Mouse (Mus musculus) fat pad, adult 2 months (tissue): ENCODE measurements at regions not wholly inside any gene's neighbourhood (a gene's known extent, or its start where the extent isn't known, plus 50 kb on each side); places are given as distances from the start of the nearest gene placed in this dataset.

Source experiments
- DNase-seq: peaks from one replicate; pipeline ENCODE4 v3.0.0-alpha.2; 2011; ENCODE audit warnings: low read depth, low spot score; ENCODE audit errors: extremely low read depth

- DNase-seq, result no peak
These were observed 83.1 kb upstream of the Ptpn1 start for GRCm38 (mm10) chr2:167848468-167849440.

GRCm38 (mm10) chr2:167847281-167848077, 84.4 kb upstream of the Ptpn1 start:
- no peak for DNase-seq

- DNase-seq, result no peak
These were observed 86.5 kb upstream of the Ptpn1 start for GRCm38 (mm10) chr2:167845370-167845769.

- no peak for DNase-seq
These were observed 87.3 kb upstream of the Ptpn1 start for GRCm38 (mm10) chr2:167844556-167844955.

- DNase-seq, result no peak
These were observed 87.9 kb upstream of the Ptpn1 start for GRCm38 (mm10) chr2:167843921-167844320.

GRCm38 (mm10) chr2:167842993-167843392, 88.9 kb upstream of the Ptpn1 start:
- no peak for DNase-seq

- DNase-seq, result no peak
These were observed 89.4 kb upstream of the Ptpn1 start for GRCm38 (mm10) chr2:167842473-167842872.

GRCm38 (mm10) chr2:167841339-167842240, 90.3 kb upstream of the Ptpn1 start:
- DNase-seq, result no peak

- no peak for DNase-seq
These were observed 91.5 kb upstream of the Ptpn1 start for GRCm38 (mm10) chr2:167840344-167840743.

GRCm38 (mm10) chr2:167839324-167839981, 92.4 kb upstream of the Ptpn1 start:
- no peak for DNase-seq

GRCm38 (mm10) chr2:167837596-167837995, 94.3 kb upstream of the Ptpn1 start:
- DNase-seq, result no peak

- no peak for DNase-seq
These were observed 95.2 kb upstream of the Ptpn1 start for GRCm38 (mm10) chr2:167836611-167837010.

DNA sequence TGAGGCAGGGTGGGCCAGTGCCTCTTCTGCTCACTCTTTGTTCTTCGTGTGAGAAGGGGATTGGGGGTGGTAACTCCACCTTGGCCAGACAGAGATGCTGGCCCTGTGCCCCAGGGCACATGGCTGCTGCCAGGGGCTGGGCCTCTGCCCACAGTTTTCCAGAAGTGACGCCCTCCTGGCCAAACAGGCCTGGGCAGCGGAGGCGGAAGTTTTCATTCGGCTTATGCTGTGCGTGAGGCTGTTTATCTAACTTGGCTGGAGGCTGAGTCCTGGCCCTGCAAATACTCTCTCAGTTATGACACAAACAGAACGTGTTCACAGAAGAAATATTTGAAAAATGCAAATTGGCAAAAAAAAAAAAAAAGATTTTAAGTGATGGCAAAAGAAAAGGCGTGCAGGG, 97.3 kb upstream of the Ptpn1 start:
- no peak for DNase-seq

DNA sequence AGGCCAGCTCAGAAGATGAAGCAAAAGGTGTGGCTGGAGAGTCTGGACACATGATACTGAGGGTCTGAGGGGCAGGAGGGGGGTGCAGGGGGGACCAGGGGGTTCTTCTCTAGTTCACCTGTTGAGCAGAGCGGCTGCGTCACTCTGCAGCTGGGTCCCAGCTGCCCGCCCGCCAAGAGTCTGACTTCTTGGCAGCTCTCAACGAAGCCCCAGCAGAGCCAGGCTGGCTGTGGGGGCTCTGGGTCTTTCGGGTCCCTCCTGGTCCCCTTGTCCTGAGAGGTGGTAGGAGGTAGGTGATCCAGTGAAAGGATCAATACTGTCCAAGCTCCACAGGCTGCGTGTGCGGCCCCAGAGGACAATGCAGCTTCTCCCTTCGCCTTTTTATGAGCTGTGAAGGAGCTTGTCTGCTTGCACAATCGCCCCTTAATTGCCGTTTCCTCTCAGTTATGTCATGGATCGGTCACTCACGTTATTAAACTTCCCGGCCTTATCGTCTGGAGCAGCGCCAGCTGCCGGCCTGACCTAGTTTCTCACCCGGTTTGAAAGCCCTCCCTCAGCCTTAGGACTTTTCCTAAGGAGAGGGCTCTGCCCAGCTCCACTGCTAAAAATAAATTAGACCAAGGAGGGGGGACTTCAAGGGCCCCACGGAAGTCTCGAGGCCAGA, 98.4 kb upstream of the Ptpn1 start:
- DNase-seq, result no peak

- no peak for DNase-seq
These were observed 100.5 kb upstream of the Ptpn1 start for GRCm38 (mm10) chr2:167831076-167832039.

DNA sequence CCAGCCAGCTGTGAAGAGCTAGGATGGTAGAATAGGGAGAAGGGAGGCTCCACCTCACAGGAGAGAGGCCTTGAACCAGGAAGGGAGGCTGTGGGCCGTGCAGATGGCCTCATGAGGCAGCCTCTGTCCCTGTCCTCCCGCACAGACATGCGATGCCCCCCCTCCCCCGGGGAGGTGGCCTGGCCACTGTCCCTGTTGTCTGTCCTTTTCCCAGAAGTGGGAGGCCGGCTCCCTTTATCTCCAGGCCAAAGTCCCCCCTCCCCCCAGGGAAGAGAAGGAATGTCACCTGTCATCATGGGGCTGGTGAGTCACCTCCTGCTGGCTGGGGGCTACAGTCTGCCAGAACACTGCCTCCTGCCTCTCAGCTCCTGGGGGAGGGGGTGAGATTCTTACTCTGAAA, 103.6 kb upstream of the Ptpn1 start:
- no peak for DNase-seq

GRCm38 (mm10) chr2:167826922-167827703, 104.7 kb upstream of the Ptpn1 start:
- DNase-seq, result no peak

DNA sequence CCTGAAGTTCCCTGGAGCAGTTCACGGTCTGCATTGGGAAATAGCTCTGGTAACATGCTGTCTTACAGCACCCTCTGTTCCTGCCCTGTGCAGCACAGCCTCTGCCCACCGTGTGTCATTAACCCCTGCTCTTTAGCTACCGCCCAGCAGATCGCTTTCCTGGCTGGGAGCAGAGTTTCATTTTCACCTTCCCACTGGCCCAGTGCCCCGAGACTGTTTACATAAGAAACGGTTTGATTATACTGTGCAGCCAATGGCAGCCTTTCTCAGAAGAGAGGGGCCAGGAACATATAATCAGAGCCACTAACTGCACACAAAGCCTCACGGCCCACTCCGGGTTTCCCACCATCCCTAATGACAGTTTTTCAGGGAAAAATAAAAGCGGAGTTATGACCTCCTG, 108.3 kb upstream of the Ptpn1 start:
- DNase-seq, result no peak
